Mouse (Mus musculus): ENCODE measurements around the gene Csk. TPM values are rescaled to one million over a fixed set of nuclear protein-coding genes. Genes with fewer than 3 reads are reported as not detected.

Gene Csk
- polyA plus RNA-seq, 1 experiment: not detected

GRCm38 (mm10) chr9:57633481-57634024, 19.9 kb downstream of the Csk start:
- no peak overlapping the region for H3K4me3 ChIP-seq (ENCODE audit: insufficient read depth, low read depth, low read length)
- H3K4me1 ChIP-seq (ENCODE audit: control insufficient read depth, insufficient read depth, low read length): peaks cover 70% of the 10 kb centered on the region
- H3K27ac ChIP-seq (ENCODE audit: insufficient read depth, low read depth, low read length): peak overlapping the region; percentile 88
- 12% methylated on average over 4 of the region's 4 CpGs for WGBS
- TF ChIP-seq CTCF (IDR thresholded peaks at IDR 0.05; ENCODE audit: insufficient read depth, low read depth, low read length) (no peak), POLR2A (IDR thresholded peaks at IDR 0.05; ENCODE audit: insufficient read depth, low read depth, low read length) (no peak)

- Histone ChIP-seq H3K4me1 (ENCODE audit: control insufficient read depth, insufficient read depth, low read length) (peaks cover 45% of the 10 kb centered on the region), H3K27ac (ENCODE audit: insufficient read depth, low read depth, low read length) (no peak overlapping the region), H3K4me3 (ENCODE audit: insufficient read depth, low read depth, low read length) (no peak overlapping the region)
- WGBS: 61% methylated on average over 14 of the region's 14 CpGs
- TF ChIP-seq CTCF (IDR thresholded peaks at IDR 0.05; ENCODE audit: insufficient read depth, low read depth, low read length) (peak; percentile 86), POLR2A (IDR thresholded peaks at IDR 0.05; ENCODE audit: insufficient read depth, low read depth, low read length) (no peak)
Observed at GRCm38 (mm10) chr9:57629118-57629874, 24.1 kb downstream of the Csk start.

GRCm38 (mm10) chr9:57628717-57629116, 24.7 kb downstream of the Csk start:
- WGBS: 92% methylated on average over 12 of the region's 12 CpGs
- TF ChIP-seq POLR2A (IDR thresholded peaks at IDR 0.05; ENCODE audit: insufficient read depth, low read depth, low read length) (no peak), CTCF (IDR thresholded peaks at IDR 0.05; ENCODE audit: insufficient read depth, low read depth, low read length) (no peak)
- Histone ChIP-seq H3K4me3 (ENCODE audit: insufficient read depth, low read depth, low read length) (no peak overlapping the region), H3K4me1 (ENCODE audit: control insufficient read depth, insufficient read depth, low read length) (peaks cover 40% of the 10 kb centered on the region), H3K27ac (ENCODE audit: insufficient read depth, low read depth, low read length) (no peak overlapping the region)

GRCm38 (mm10) chr9:57627892-57628291, 25.5 kb downstream of the Csk start:
- WGBS: 91% methylated on average over 11 of the region's 11 CpGs
- TF ChIP-seq POLR2A (IDR thresholded peaks at IDR 0.05; ENCODE audit: insufficient read depth, low read depth, low read length): no peak
- no peak for TF ChIP-seq CTCF (IDR thresholded peaks at IDR 0.05; ENCODE audit: insufficient read depth, low read depth, low read length)
- Histone ChIP-seq H3K27ac (ENCODE audit: insufficient read depth, low read depth, low read length) (no peak overlapping the region), H3K4me1 (ENCODE audit: control insufficient read depth, insufficient read depth, low read length) (peaks cover 32% of the 10 kb centered on the region), H3K4me3 (ENCODE audit: insufficient read depth, low read depth, low read length) (no peak overlapping the region)

- TF ChIP-seq POLR2A (IDR thresholded peaks at IDR 0.05; ENCODE audit: insufficient read depth, low read depth, low read length) (no peak), CTCF (IDR thresholded peaks at IDR 0.05; ENCODE audit: insufficient read depth, low read depth, low read length) (no peak)
- H3K27ac ChIP-seq (ENCODE audit: insufficient read depth, low read depth, low read length): no peak overlapping the region
- no peak overlapping the region for H3K4me3 ChIP-seq (ENCODE audit: insufficient read depth, low read depth, low read length)
- H3K4me1 ChIP-seq (ENCODE audit: control insufficient read depth, insufficient read depth, low read length): peaks cover 30% of the 10 kb centered on the region
- WGBS: 90% methylated on average over 17 of the region's 17 CpGs
Observed at GRCm38 (mm10) chr9:57627191-57627590, 26.2 kb downstream of the Csk start.

- Histone ChIP-seq H3K4me1 (ENCODE audit: control insufficient read depth, insufficient read depth, low read length) (peaks cover 19% of the 10 kb centered on the region), H3K4me3 (ENCODE audit: insufficient read depth, low read depth, low read length) (no peak overlapping the region), H3K27ac (ENCODE audit: insufficient read depth, low read depth, low read length) (no peak overlapping the region)
- TF ChIP-seq POLR2A (IDR thresholded peaks at IDR 0.05; ENCODE audit: insufficient read depth, low read depth, low read length): no peak
- no peak for TF ChIP-seq CTCF (IDR thresholded peaks at IDR 0.05; ENCODE audit: insufficient read depth, low read depth, low read length)
- 58% methylated on average over 15 of the region's 15 CpGs for WGBS
Observed at GRCm38 (mm10) chr9:57625674-57626500, 27.5 kb downstream of the Csk start.

GRCm38 (mm10) chr9:57624295-57624694, 29.1 kb downstream of the Csk start:
- no peak overlapping the region for H3K27ac ChIP-seq (ENCODE audit: insufficient read depth, low read depth, low read length)
- no peak overlapping the region for H3K4me3 ChIP-seq (ENCODE audit: insufficient read depth, low read depth, low read length)
- TF ChIP-seq POLR2A (IDR thresholded peaks at IDR 0.05; ENCODE audit: insufficient read depth, low read depth, low read length) (no peak), CTCF (IDR thresholded peaks at IDR 0.05; ENCODE audit: insufficient read depth, low read depth, low read length) (no peak)
- peaks cover 5% of the 10 kb centered on the region; the same call in 1 of the 2 replicates for H3K4me1 ChIP-seq (ENCODE audit: control insufficient read depth, insufficient read depth, low read length)
- WGBS: 84% methylated on average over 7 of the region's 7 CpGs

GRCm38 (mm10) chr9:57620674-57621073, 32.8 kb downstream of the Csk start, which contains the start of gene Lman1l:
TSS of gene Lman1l (minus strand) at chr9:57620774.
- H3K4me1 ChIP-seq (ENCODE audit: control insufficient read depth, insufficient read depth, low read length): peaks cover 5% of the 10 kb centered on the region; the same call in 1 of the 2 replicates
- H3K27ac ChIP-seq (ENCODE audit: insufficient read depth, low read depth, low read length): no peak within 1 kb of the TSS
- 92% methylated on average over 5 of the region's 5 CpGs for WGBS
- no peak within 1 kb of the TSS for H3K4me3 ChIP-seq (ENCODE audit: insufficient read depth, low read depth, low read length)
- TF ChIP-seq CTCF (IDR thresholded peaks at IDR 0.05; ENCODE audit: insufficient read depth, low read depth, low read length) (no peak), POLR2A (IDR thresholded peaks at IDR 0.05; ENCODE audit: insufficient read depth, low read depth, low read length) (no peak)
